Mouse (Mus musculus): ENCODE results near the gene Snx17.

Gene Snx17

DNA sequence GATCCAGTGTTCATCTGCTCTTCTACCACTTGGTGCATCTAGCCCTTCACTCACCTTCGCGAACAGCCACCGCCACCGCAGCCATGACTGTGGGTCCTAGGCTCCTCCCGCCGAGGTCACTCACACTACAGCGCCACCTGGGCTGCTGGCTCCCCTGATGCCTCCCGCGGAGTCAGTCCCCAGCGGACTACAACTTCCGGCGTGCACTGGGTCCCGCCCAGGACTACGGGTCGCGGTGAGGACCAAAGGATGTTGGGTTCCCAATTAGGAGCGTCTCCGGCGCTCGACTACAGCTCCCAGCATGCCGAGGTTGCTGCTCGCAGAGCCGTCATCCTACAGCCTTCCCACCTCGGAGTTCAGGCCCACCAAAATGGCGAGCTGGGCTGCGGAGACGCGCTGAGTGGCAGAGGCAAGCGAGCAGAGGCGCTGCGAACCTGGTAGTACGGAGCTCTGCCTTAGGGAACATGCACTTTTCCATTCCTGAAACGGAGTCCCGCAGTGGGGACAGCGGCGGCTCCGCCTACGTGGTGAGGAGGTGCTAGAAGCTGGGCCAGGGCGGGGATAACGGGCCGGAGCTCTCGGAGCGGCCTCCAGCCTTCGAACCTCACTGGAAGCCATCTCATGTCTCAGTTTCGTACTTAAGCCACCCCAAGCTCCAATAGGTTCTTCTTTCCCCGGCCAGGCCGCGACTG, at the start of gene Snx17, which contains the start of gene Eif2b4:
Snx17 (plus strand) TSS at position 289 of the 692 bp plus-strand sequence.
Eif2b4 (minus strand) TSS at position 492 of the 692 bp plus-strand sequence.
- peak; percentile 99 for DNase-seq (ENCODE audit: low read depth, low spot score)

DNA sequence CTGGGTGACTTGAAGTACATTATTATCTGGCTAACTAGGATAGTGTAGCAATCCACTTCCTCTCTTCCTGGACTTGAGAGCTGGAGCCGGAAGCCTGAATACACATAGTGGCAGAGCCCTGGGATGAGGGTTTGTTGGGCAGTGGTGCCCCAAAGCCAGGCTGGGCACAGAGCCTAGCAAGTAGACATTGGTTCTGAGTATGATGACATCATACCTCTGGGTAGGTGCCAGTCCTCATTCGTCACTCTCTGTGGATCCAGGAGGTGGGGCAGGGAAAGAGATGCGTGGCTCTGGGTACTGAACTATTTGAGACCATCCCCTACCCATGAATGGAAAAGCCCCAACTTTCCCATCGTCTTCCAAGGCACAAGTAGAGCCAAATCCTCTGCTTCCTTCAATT, 43.2 kb upstream of the Snx17 start:
- DNase-seq (ENCODE audit: low read depth, low spot score) = no peak

DNA sequence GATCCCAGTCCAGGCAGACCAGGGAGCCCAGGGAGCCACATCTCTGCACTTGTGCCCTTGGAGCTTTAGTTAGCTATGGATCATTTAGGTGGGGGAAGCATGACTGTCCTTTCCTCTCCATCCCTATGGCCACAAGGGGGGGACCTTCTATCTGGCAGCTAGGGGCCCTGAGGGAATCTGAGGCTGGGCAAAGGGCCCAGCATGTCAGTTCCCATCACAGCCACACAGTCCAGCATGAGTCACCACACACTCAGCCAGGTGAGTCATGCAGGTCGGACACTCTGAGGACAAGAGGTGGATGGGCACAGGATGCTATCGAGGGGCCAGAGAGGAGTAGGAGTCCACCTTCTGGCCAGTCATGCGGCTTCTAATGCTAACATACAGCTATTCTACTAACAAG, 41.3 kb upstream of the Snx17 start:
- DNase-seq (ENCODE audit: low read depth, low spot score) = no peak

DNA sequence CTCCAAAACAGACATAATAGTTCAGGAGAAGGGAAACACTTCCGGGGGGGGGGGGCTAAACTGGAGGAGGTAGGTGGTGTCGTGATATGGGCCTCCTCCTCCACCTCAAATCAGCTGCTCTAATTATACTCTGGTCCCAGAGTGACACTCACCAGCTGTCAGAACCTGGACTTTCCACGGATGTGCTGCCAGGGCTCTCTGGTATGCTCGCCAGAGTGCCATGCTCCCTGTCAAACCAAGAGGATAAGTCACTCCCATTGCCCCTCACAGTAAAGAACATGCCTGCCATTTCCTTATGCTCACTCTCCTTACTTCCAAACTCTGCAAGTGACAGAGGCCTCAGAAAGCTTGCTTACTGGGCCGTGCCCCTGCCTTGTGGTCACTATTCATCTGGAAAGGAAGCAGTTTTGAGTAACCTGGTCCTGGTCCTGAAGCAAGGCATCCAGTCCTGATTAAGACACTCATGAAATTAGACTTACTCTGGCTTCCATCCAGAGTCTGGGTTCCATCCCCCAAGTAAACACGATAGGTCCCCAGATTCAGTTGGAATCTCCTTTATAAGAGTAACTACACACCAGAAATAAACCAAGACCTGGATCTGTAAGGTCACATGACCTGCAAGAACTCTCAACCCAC, 39.4 kb upstream of the Snx17 start:
- DNase-seq (ENCODE audit: low read depth, low spot score) = no peak

DNA sequence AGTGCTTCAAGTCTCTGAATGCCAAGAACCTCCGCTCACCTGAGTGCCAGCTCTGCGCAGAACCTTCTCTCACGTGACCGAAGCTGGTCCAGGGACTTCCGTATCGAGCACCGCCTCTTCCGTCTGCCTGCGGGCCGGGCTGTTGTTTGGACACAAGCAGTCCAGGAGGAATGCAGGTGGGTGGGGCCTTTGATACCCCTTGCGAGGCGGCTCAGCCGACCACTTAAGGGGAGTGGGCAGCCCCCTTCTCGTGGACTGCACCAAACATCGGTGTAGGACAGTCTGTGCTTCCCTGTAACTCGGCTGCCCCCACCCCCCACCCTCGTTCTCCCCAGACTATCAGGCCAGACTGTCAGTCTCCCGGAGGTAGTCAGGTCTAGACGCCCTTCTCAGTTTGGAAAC, 38.9 kb upstream of the Snx17 start, which contains the start of gene Mpv17:
Mpv17 (minus strand) TSS at position 100 of the 402 bp plus-strand sequence.
- DNase-seq (ENCODE audit: low read depth, low spot score) = peak; percentile 88

DNA sequence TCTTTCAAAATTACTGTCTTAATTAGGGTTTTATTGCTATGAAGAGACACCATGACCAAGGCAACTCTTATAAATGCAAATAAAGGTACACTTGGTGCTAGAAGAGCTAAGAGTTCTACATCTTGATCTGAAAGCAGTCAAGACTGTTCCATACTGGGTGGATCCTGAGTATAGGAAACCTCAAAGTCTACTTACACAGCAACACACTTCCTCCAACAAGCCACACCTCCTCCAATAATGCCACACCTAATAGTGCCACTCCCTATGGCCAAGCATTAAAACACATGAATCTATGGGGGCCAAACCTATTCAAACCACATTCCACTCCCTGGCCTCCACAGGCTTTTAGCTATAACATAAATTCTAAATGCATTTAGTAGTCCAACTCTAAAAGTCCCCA, 30.6 kb upstream of the Snx17 start:
- no peak for DNase-seq (ENCODE audit: low read depth, low spot score)

DNA sequence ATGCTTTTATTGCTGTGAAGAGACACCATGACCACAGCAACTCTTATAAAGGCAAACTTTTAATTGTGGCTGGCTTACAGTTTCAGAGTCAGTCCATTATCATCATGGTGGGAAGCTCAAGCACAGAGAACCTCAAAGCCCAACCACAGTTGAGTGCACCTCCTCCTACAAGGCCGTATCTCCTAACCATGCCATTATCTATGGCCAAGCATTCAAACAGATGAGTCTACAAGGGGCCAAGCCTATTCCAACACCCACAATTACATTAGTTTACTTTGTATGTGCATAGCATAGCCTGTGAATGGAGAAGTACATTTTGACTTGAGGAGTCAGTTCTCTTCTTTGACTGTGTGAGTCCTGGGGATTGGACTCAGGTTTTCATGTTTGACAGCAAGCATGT, 28.1 kb upstream of the Snx17 start:
- DNase-seq (ENCODE audit: low read depth, low spot score) = no peak

DNA sequence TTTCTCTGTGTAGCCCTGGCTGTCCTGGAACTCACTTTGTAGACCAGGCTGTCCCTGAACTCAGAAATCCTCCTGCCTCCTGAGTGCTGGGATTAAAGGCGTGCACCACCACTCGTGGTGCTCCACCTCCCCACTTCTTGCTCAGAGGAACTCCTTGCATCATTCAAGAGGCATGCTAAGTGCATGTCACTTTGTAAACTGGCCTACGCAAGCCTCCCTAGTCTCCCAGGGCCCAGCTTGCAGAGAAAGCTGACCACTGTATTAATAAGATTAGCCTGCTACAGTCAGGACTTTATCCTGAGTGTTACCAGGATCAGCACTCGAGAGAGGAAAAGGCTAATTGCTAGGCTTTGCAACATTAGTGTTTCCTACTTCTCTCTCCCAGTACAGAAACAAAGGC, 24.4 kb upstream of the Snx17 start:
- DNase-seq (ENCODE audit: low read depth, low spot score) = no peak

DNA sequence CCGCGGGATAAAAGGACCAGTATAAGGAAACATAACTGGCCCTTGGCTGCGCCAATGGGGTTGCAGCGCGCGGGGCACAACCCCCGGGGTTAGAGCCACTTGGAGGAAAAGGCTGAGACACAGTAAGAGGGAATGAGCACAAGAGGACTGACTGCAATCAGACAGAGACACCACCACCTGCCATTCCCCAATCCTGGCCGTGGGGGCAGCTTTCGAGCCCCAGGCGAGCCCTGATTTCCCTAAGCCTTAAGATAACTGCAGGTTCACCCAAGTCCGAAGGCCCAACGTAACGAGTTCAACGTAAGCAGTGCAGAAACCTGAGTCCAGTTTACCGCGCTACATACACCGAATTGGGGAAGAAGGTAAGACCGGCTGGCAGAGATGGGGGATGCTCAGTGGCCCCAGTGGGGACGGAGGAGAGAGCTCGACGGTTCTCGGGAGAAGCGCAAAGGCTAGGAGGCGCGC, 13.7 kb upstream of the Snx17 start:
- DNase-seq (ENCODE audit: low read depth, low spot score) = peak; percentile 21

DNA sequence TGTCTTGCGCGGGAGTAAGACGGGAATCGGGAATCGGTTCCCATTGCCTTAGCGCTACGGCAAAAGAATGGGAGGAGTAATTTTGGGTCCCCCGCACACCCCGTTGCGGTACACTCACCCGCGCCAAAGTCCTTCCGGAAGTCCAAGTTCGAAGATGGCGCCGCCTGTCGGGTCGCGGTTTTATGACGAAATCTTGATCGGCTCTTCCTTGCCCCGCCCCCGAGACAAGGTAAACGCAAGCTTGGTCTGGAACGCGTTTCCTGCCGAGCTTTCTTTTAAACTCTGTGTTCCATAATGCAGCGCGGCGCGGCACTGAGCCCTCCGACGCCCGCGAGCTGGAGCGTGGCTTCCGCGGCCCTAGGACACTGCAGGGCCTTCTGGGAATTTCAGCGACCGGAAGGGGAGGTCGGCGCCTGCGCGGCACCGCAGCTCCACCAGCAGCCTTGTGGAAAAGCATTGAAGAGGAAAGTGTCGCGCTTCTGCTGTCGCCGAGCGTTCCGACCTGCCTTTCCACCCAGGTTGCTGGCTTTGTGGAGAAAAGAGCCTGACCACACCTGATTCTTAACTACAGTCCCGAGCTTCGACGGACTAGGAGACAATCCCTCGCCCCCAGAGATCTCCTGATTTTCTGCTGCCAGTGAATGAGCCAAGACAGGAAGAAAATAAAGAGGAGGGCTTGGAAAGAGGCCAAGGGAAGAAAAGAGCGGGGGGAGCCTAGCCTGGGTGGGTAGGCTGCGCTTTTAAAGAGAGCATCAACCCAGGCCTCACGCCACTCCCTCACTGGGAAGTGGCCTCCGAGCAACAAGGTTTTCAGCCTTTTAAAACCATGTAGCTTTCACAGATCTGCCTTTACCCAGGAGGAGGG, 13.0 kb upstream of the Snx17 start, which contains the start of the genes Gm29609 and Gtf3c2:
Gm29609 (minus strand) TSS at position 146 of the 865 bp plus-strand sequence.
Gtf3c2 (minus strand) TSS at position 379 of the 865 bp plus-strand sequence.
- DNase-seq (ENCODE audit: low read depth, low spot score) = peak; percentile 96

DNA sequence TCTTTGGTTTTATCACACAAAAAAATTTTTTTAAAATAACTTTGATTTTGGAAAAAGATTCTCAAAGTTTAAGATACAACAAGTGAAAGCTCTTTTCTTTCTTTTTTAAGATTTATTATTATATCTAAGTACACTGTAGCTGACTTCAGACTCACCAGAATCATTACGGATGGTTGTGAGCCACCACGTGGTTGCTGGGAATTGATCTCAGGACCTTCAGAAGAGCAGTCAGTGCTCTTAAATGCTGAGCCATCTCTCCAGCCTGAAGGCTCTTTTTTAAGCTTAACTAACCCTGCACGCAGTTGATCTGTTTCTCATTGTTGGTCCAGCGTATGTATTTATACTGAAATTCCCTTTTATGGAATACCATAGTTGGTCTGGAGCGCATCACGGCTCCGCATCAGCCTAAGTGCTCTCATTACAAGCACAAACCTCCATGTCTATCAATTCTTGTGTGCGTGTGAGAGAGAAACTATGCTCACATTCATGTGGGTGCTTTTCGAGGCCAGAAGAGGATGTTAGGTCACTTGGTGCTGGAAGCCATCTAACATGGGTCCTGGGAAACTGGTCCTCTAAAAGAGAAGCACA, 11.8 kb upstream of the Snx17 start:
- DNase-seq (ENCODE audit: low read depth, low spot score) = no peak

DNA sequence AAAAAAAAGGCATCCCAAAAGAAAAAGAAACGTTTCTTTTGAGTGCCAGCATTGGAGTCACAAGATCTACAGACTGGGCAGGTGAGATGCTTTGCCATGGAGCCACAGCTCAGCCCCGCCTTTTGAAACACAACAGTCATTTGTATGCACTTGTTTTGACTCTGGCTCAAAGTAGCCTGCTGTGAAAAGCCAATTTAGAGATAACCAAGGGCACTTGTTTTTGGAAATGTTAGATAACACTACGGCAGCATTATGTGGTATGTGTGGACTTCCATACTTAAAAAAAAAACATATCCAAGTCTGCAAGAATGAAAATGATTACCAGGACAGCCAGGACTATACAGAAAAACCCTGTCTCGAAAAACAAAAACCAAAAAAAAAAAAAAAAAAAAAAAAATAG, 9.3 kb upstream of the Snx17 start:
- no peak for DNase-seq (ENCODE audit: low read depth, low spot score)

DNA sequence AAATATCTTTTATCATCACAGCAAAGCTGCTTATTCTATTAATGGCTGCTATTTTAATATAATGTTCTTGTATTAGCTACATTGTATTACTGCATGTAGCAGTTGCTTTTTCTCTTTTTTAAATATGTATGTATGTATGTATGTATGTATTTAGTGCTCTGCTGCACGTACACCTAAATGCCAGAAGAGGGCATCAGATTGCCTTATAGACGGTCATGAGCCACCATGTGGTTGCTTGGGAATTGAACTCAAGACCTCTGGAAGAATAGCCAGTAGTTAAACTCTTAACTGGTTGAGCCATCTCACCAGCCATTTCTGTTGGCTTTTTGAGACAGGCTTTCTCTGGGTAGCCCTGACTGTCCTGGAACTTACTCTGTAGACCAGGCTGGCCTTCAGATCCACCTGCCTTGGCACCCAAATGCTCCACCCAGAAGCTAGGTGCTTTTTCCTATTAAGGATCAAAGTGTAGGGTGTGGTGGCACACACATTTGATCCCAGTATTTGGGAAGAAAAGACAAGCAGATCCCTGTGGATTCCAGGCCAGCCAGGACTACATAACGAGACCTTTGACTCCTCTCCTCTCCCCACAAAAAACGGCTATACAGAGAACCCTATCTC, 4.7 kb upstream of the Snx17 start:
- no peak for DNase-seq (ENCODE audit: low read depth, low spot score)

DNA sequence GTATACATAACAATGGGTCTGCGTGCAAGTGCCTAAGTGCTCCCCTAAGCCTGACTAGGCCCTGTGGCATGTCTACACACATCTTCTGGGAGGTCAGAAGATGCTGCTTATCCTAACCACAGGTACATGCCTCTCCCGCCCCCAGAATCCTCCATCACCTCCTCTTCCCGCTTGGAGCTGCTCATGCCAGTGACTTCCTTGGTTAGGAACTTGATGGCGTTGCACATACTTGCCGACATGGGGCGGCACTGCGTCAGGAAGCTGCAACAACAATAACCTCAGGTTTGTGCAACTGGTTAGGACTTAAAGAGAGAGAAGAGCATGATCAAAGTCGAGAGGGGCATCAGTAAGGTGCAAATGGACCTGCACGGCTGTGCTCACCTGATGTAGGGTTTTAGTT, 2.8 kb upstream of the Snx17 start:
- no peak for DNase-seq (ENCODE audit: low read depth, low spot score)

DNA sequence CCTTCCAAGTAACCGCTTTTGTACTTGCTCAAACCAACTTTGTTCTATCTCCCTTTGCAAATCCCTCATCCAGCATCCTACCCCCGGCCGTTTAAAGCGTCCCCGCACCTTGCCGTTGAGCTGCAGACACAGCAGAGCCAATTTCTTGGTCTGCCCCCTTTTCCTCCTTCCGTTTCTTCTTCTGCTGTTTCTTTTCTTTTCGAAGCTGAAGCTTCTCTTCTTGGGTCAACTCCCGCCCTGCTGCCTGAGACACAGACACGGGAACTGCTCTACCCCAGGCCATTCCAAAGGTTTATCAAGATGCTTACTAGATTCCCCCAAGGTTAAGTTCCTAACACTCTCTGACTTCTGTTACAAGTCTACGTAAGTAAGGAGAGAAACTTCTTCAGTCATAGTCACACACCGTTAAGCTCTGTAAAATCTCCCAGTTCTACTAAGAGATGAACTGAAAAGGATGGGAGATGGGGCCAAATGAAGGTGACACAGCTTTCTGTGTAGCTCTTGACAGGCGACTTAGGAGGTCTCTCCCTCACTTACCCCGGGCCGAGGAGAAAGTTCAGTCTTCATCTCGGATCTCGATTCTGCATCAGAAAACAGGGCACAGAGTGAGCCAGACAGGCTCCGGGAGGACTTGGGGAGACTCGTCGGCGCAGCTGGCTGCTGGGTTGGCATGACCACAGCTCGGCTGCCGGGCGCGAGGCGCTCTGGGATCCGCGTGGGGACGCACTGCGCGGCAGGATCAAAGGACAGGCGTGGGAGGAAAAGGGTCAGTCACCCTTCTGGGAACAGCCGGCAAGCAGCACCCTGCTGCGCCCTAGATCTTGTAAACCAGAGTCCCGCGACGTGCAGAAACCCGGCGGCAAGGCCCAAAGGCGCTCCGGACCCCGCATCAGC, 735 bp upstream of the Snx17 start:
- peak; percentile 61 for DNase-seq (ENCODE audit: low read depth, low spot score)

DNA sequence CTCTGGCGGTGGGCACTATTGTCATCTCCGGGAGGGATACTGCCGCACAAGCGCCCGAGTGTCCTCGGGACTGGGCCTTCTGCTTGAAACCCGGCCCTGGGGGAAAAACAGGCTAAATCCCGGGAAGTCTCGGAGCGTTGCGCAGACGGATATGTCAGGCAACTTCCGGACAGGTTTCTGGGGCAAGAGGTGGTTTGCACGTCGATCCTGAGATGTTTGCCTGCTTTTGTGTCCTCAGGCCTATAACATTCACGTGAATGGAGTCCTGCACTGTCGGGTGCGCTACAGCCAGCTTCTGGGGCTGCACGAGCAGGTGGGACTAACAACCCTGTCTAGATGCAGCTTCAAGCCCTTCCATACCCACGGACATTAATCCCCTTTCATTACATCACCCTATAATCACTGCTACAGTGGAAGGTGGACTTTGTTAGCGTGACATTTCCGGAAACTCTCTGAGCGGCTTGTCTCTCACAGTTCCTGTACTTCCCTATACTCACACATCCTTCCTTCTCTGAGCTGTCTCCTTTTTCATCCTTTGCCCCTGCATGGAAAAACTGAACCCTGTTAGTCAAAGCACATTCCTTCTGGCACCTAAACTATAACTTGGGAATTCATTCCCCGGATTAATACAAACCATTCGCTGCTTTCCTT, 729 bp downstream of the Snx17 start:
- peak; percentile 12 for DNase-seq (ENCODE audit: low read depth, low spot score)

DNA sequence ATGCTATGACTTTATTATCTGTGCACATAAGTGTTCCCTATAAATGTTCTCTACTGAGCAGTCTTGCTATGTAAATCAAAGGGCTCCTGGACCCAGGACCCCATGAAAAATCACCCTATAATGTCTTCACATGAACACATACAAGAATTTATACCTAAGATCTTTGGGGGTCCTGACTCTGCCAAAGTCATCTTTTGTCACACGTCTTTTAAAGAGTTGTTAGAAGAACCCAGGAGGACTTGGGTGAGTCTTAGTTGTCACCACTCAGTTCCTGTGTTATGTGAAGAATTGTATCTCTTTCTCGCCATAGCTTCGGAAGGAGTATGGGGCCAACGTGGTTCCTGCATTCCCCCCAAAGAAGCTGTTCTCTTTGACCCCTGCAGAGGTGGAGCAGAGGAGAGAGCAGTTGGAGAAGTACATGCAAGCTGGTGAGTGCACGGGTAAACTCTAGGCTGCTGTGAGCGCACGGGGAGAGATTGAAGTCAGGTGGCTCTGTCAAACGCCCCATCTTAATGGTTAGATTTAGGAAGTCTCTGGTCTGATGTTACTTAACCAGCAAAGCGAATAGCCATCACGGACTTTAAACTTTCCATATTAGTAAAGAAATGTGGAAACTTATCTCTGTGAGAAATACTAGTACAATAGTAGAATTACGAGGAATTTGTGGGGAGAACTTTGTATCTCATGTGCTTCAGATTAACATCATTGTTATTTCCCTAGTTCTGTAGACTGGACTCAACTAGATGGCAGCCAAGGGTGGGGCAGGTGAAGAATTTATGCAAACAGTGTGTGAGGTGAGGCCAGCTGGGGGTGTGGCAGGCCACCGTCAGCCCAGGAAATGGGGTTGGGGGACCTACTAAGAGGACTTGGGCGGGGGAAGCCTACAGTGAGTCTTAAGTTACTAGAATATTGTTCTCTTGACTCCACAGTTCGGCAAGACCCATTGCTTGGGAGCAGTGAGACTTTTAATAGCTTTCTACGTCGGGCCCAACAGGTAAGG, 1.8 kb downstream of the Snx17 start:
- no peak for DNase-seq (ENCODE audit: low read depth, low spot score)

DNA sequence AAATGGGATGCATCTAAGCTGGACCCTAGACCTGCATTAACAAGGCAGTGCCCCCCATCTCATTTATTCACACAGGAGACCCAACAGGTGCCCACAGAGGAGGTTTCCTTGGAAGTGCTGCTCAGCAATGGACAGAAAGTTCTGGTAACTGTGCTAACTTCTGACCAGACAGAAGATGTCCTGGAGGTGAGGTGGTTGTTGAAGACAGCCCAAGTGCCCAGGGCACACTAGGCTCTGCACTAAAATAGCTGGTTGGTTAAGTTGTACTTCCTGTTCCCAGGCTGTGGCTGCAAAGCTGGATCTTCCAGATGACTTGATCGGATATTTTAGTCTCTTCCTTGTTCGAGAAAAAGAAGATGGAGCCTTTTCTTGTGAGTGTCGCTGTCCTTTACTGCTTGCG, 2.6 kb downstream of the Snx17 start:
- DNase-seq (ENCODE audit: low read depth, low spot score) = no peak
